Mouse (Mus musculus) forebrain, embryonic 14.5 days (tissue): ENCODE results near the gene Ebf1. TPM values are rescaled to one million over a fixed set of nuclear protein-coding genes. Genes with fewer than 3 reads are reported as not detected.

Experiments used
- ATAC-seq: fragments of 200-750 bp; cut with Nextera tagmentation; 2 replicates; pipeline ENCODE4 v1.8.0; 2017; ENCODE audit warnings: mild to moderate bottlenecking, moderate library complexity
- DNase-seq: peaks from one replicate; pipeline ENCODE4 v3.0.0-alpha.2; 2015; ENCODE audit warnings: low spot score
- H3K27ac ChIP-seq: fragments of 300-500 bp; sonication (generic); 2 replicates; pipeline ENCODE4 v1.5.1; 2014; ENCODE audit warnings: low read depth, mild to moderate bottlenecking, control low read depth, low read length, moderate library complexity
- H3K27me3 ChIP-seq: fragments of 300-500 bp; sonication (generic); replicated peaks from 2 replicates; pipeline ENCODE4 v1.6.1; 2014; ENCODE audit warnings: low read length, control low read depth, mixed read lengths; ENCODE audit not compliant: control insufficient read depth, insufficient read depth
- H3K36me3 ChIP-seq: fragments of 300-500 bp; sonication (generic); 2 replicates; pipeline ENCODE4 v1.6.1; 2014; ENCODE audit warnings: low read length, control low read depth; ENCODE audit not compliant: control insufficient read depth, insufficient read depth
- H3K4me1 ChIP-seq: fragments of 300-500 bp; sonication (generic); 2 replicates; pipeline ENCODE4 v1.6.1; 2014; ENCODE audit warnings: antibody characterized with exemption, low read length, control low read depth; ENCODE audit not compliant: control insufficient read depth, insufficient read depth
- H3K4me2 ChIP-seq: fragments of 300-500 bp; sonication (generic); 2 replicates; pipeline ENCODE4 v1.6.1; 2014; ENCODE audit warnings: mild to moderate bottlenecking, control low read depth, low read length
- H3K4me3 ChIP-seq: fragments of 300-500 bp; sonication (generic); 2 replicates; pipeline ENCODE4 v1.5.1; 2014; ENCODE audit warnings: low read depth, low read length, control low read depth
- H3K9ac ChIP-seq: fragments of 300-500 bp; sonication (generic); 2 replicates; pipeline ENCODE4 v1.6.1; 2014; ENCODE audit warnings: mild to moderate bottlenecking, low read length, control low read depth, moderate library complexity
- H3K9me3 ChIP-seq: fragments of 300-500 bp; sonication (generic); replicated peaks from 2 replicates; pipeline ENCODE4 v1.6.1; 2016; ENCODE audit warnings: low read length, control low read depth, mixed read lengths; ENCODE audit not compliant: control insufficient read depth
- WGBS: fragments of 180-500 bp; shearing (Covaris S2); extraction: QIAGEN DNeasy Blood & Tissue Kit; methylation state at CpG from one replicate; pipeline ENCODE4 v1.1.7; 2014; 5-methylcytosine and 5-hydroxymethylcytosine counted together
- polyA plus RNA-seq: library from polyadenylated mRNA; unstranded; fragments of >200 nt; fragmentation: Nextera tagmentation; extraction: Ambion mirVana; gene quantifications from 2 replicates; pipeline ENCODE4 v1.2.1, GENCODE M21; 2014

Gene Ebf1
- polyA plus RNA-seq, 1 experiment from 2014 or later = 30.7 TPM

DNA sequence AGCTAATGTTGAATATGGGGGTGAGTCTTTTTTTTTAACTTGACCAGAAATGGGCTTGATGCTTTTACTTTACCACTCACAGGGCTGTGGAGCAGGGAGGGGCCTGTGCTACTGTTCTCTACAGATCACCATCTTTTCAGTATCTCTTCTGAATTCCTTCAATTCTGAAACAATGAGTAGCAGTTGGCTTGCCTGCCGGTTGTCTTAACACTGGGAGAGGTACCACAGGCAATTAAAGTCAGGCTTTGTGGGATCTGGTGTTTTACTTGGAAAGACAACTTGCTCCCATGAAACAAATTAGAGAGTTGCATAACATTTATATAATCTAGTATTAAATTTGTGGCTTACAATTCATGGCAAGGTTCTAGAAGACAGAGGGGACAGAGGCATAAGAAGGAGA, 294.6 kb downstream of the Ebf1 start:
- Histone ChIP-seq H3K9me3 (no peaks in the 10 kb centered on the region), H3K9ac (no peak overlapping the region), H3K4me2 (no peak overlapping the region), H3K4me1 (no peaks in the 10 kb centered on the region), H3K27me3 (no peaks in the 10 kb centered on the region), H3K27ac (no peak overlapping the region), H3K4me3 (no peak overlapping the region), H3K36me3 (no peaks in the 10 kb centered on the region)
- WGBS = 18% methylated on average over 1 of the region's 1 CpGs
- ATAC-seq (no peak), DNase-seq (no peak)

DNA sequence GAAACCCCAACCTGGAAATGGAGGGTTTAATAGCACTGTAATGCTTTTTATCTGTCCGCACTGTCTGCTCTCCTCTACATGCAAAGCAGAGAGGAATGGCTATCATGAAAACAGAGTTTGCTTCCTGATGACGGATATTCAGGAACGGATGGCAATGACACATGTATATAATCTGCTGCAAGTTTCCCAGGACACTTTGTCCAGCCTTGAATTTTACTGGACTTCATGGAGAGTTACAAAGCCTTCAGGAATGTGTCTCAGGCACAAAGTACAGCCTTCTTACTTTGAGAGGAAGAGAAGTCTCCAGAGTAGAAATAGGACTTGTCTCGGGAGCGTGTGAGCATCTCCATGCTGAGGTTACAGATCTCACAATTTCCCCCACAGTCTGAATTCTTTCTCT, 296.7 kb downstream of the Ebf1 start:
- WGBS = 90% methylated on average over 5 of the region's 5 CpGs

GRCm38 (mm10) chr11:44917059-44917458, 299.9 kb downstream of the Ebf1 start:
- ATAC-seq (no peak), DNase-seq (no peak)
- no peaks in the 10 kb centered on the region for H3K4me1 ChIP-seq
- no peaks in the 10 kb centered on the region for H3K9me3 ChIP-seq
- no peak overlapping the region for H3K27ac ChIP-seq
- no peak overlapping the region for H3K9ac ChIP-seq
- WGBS = 73% methylated on average over 8 of the region's 8 CpGs
- no peak overlapping the region for H3K4me2 ChIP-seq
- no peak overlapping the region for H3K4me3 ChIP-seq
- H3K27me3 ChIP-seq = no peaks in the 10 kb centered on the region
- H3K36me3 ChIP-seq = no peaks in the 10 kb centered on the region

More for the DNA sequence above, 296.7 kb downstream of the Ebf1 start:
- no peaks in the 10 kb centered on the region for H3K27me3 ChIP-seq
- DNase-seq (no peak), ATAC-seq (no peak)
- no peaks in the 10 kb centered on the region for H3K9me3 ChIP-seq
- H3K4me3 ChIP-seq = no peak overlapping the region
- H3K4me1 ChIP-seq = no peaks in the 10 kb centered on the region
- H3K27ac ChIP-seq = no peak overlapping the region
- no peak overlapping the region for H3K9ac ChIP-seq
- H3K4me2 ChIP-seq = no peak overlapping the region
- H3K36me3 ChIP-seq = no peaks in the 10 kb centered on the region

DNA sequence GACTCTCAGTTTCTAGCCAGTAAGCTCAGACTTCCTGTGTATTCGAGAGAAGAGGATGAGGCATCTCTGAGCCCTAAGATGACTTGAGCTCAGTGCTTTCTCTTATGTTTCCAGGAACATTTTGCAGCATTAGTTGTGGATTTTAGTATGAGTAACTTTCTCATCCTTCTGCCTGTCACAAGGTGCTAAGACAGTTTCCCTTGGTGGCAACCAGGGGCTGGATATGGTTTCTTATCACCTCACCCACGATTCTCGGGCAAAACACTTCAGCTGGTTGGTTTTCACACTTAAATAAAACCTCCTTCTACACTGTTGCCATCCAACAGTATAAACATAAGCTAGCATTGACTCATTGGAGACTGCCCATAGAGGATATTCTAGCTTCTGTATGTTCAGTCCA, 306.0 kb downstream of the Ebf1 start:
- WGBS = 86% methylated on average over 3 of the region's 3 CpGs
- Histone ChIP-seq H3K36me3 (no peaks in the 10 kb centered on the region), H3K4me1 (no peaks in the 10 kb centered on the region), H3K9ac (no peak overlapping the region), H3K4me3 (no peak overlapping the region), H3K4me2 (no peak overlapping the region), H3K27ac (no peak overlapping the region), H3K27me3 (no peaks in the 10 kb centered on the region; the same call in none of the 2 replicates), H3K9me3 (no peaks in the 10 kb centered on the region)
- ATAC-seq (no peak), DNase-seq (no peak)

DNA sequence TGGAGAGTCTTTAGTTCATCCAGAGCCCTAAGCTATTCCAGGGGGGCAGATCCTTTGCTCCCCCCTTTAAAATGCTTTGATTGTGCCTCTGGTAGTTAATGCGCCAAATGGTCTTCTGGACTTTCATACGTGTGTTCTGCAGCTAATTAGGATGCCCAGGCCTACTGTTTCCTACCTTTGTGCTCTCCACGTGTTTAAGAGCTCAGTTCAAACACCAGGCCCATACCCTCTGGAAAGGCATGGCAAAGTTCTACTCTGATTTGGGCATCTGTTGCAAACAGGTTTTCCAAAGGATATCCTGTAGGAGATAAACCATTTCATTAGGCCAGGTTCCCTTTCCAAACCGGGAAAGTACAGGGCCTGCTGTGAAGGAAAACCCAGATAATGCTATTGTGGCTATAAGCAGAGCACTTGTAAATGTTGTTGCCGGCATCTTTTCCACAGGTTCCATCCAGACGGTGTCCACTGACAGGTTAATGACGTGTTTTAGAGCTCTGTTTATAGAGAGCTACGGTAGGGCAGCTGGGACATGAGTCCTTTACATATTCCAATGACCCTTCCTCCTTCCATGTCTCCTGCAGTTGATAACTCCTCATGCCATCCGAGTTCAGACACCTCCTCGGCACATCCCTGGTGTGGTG, 306.9 kb downstream of the Ebf1 start:
- Histone ChIP-seq H3K4me1 (no peaks in the 10 kb centered on the region), H3K27ac (no peak overlapping the region), H3K9ac (no peak overlapping the region), H3K4me3 (no peak overlapping the region), H3K9me3 (no peaks in the 10 kb centered on the region), H3K27me3 (no peaks in the 10 kb centered on the region; the same call in none of the 2 replicates), H3K4me2 (no peak overlapping the region), H3K36me3 (no peaks in the 10 kb centered on the region)
- ATAC-seq (no peak), DNase-seq (no peak)
- WGBS = 78% methylated on average over 10 of the region's 10 CpGs

- no peak overlapping the region for H3K27ac ChIP-seq
- H3K4me2 ChIP-seq = no peak overlapping the region
Observed at GRCm38 (mm10) chr11:44924896-44925295, 307.8 kb downstream of the Ebf1 start.

GRCm38 (mm10) chr11:44925806-44926525, 308.8 kb downstream of the Ebf1 start:
- no peak overlapping the region for H3K4me2 ChIP-seq

More at GRCm38 (mm10) chr11:44924896-44925295, 307.8 kb downstream of the Ebf1 start:
- DNase-seq (no peak), ATAC-seq (no peak)
- 47% methylated on average over 8 of the region's 8 CpGs for WGBS
- Histone ChIP-seq H3K36me3 (no peaks in the 10 kb centered on the region), H3K4me1 (no peaks in the 10 kb centered on the region), H3K4me3 (no peak overlapping the region), H3K9ac (no peak overlapping the region), H3K9me3 (no peaks in the 10 kb centered on the region), H3K27me3 (no peaks in the 10 kb centered on the region; the same call in none of the 2 replicates)

DNA sequence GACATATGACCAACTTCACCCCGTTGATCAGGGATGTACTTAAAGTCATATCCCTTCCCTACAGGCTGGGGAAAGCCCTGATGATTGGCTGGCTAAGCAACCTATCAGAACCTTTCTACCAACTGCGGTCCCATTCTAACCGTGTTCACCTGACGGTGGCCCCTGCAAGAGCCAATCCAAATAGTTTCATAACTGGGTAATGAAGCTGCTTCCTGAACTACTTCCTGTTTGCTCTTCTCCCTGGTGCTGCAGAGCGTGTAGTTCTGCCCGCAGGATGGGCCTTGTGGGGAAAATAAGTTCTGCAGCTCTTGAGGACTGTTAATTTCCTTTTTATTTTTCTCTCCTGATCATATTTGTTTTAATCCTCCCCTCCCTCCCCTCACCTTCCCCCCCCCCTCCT, 311.3 kb downstream of the Ebf1 start:
- Histone ChIP-seq H3K9ac (no peak overlapping the region), H3K27ac (no peak overlapping the region), H3K27me3 (no peaks in the 10 kb centered on the region; the same call in 1 of the 2 replicates), H3K4me3 (no peak overlapping the region), H3K4me2 (no peak overlapping the region), H3K4me1 (no peaks in the 10 kb centered on the region), H3K9me3 (no peaks in the 10 kb centered on the region), H3K36me3 (no peaks in the 10 kb centered on the region)
- DNase-seq = no peak
- ATAC-seq = no peak
- 93% methylated on average over 6 of the region's 6 CpGs for WGBS

More at GRCm38 (mm10) chr11:44925806-44926525, 308.8 kb downstream of the Ebf1 start:
- peak; percentile 20 for DNase-seq
- Histone ChIP-seq H3K9ac (no peak overlapping the region), H3K27ac (no peak overlapping the region), H3K4me3 (no peak overlapping the region), H3K4me1 (no peaks in the 10 kb centered on the region), H3K9me3 (no peaks in the 10 kb centered on the region), H3K27me3 (no peaks in the 10 kb centered on the region; the same call in none of the 2 replicates), H3K36me3 (no peaks in the 10 kb centered on the region)
- ATAC-seq = no peak
- 43% methylated on average over 12 of the region's 12 CpGs for WGBS

DNA sequence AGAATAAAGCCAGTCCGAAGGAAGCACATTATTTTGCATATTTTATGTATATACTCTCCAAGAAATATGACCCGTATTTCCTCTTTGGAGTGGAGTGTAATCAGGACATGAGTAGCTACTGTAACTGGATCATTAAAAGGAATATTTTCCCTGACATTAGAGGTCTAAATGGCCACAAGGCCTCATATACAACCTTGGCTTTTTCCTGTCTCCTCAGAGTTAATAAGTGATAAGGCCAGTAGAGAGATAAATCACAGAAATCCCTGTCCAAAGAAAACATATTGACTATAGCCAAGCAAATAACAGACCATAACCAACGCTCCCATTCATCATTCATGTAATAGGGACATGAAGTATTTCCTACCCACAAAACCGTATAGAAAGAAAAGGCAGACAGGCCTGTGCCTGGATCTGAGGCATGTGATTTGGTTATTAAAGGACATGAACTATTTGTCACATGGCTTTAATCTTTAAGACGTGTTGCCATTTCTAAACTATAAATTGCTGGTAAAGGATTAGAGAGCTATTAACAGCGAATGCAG, 315.9 kb downstream of the Ebf1 start:
- Histone ChIP-seq H3K4me2 (no peak overlapping the region), H3K4me1 (no peaks in the 10 kb centered on the region), H3K27ac (no peak overlapping the region), H3K9me3 (no peaks in the 10 kb centered on the region), H3K4me3 (no peak overlapping the region), H3K9ac (no peak overlapping the region), H3K36me3 (no peaks in the 10 kb centered on the region), H3K27me3 (no peaks in the 10 kb centered on the region)
- 79% methylated on average over 6 of the region's 6 CpGs for WGBS
- ATAC-seq (no peak), DNase-seq (no peak)
